Mouse (Mus musculus) left cerebral cortex, adult 8-10 months (tissue): ENCODE measurements at regions not wholly inside any gene's neighbourhood (a gene's known extent, or its start where the extent isn't known, plus 50 kb on each side); places are given as distances from the start of the nearest gene placed in this dataset.
A peak's percentile ranks its signal among the peaks of the same experiment; 100 is the strongest.

ENCODE experiments used
- DNase-seq, 2 experiments: peaks; one replicate each; pipeline ENCODE4 v3.0.0; 2022; ENCODE audit warnings: low spot score in 2 of 2

DNA sequence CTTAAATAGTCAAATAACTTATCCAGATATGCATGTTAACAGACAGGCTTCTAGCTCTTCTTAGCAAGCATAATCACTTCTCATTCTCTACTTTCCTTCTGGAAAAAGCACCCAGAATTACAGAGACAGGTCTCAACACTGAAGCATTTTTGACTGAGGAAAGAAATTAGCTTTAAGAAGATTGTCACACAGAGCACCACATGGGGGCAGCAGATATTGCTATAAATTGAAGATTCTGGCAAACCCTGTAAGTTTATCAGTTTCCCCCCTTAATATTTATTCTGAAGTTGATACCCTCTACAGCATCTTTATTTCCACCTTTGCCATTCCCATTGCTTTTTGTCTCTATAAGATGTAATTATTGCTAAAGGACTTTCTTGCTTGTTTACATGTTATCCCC is 83.4 kb upstream of the Lrrc4c start:
- DNase-seq, result no peak

DNA sequence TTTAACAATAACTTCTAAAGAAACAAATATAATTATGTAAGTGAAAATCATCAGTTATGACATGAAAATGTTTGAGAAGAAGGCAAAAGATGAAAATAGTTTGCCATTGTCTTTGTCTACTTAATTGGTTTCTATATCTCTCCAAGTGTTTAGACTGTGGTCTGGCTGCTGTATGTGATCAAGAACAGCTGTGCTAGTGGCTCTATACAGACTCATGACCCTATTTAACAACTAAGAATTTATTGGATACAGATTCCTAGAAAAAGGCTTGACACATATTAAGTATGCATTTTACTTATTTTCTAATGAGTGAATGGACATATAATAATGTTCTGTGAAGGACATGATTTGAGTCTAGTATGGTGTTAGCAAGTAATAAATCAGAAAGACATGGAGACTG is 78.7 kb upstream of the Lrrc4c start:
- no peak for DNase-seq

DNA sequence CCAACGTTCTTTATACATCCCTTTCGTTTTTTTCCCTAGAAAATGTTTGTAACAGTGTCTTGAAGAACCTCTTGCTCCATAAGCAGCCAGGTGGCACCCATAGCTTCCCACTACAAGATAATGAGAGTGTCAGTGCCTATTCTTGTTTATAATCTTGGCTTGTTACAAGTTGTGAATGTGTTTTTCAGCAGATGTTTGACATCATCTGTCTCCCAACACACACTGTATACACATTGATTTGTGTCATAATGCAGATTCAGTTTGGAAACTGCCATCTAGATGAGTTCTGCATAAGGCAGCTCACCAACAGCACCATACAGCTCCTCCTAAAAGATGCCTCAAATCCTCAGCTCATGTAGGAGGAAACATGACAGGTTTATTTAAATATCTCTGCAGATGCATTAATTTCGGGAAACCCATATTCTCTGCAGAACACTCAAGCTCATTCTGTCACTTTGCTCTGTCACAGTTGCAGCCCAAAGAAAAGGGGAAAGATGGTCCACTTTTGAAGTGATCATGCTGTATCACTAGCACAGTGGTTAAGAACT is 77.4 kb upstream of the Lrrc4c start:
- peak in 1 of 2 experiments; percentile 8 for DNase-seq

DNA sequence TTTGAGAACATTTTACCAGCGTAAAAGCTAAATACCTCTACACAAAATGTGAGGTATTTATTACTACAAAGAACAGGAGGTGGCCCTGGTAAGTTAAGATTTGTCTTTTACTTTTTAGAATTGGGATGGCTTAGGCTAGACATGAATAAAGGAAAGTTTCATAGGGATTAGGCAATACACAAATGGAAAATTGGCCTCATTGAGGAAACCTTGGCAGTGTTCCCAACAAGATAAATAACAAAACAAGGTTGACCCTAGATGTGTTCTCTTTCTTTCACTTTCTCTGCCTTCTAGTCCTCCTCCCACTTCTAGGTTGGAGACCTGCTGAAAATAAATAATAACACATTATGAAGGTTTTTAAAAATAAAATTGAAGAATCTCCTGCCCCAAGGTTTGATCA is 64.3 kb upstream of the Lrrc4c start:
- DNase-seq, result no peak

DNA sequence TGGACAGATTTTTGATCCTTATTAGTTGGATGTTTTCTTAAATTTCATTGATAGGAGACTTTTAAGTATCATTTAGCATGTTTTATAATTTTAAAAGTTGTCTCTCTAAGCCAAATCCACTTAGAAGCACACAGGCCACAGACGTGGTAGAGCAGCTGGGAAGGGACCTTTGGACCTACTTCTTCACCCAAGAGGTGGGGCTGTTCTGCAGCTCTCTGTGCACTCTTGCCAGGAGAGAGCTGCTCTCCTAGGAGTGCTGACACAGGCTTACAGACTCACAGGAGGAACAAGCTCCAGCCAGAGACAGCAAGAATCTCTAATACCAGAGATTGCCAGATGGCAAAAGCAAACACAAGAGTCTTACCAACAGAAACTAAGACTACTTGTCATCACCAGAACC is 61.5 kb upstream of the Lrrc4c start:
- no peak for DNase-seq
